Mouse (Mus musculus): ENCODE results near the gene Lrtm1.

The Lrtm1 gene

DNA sequence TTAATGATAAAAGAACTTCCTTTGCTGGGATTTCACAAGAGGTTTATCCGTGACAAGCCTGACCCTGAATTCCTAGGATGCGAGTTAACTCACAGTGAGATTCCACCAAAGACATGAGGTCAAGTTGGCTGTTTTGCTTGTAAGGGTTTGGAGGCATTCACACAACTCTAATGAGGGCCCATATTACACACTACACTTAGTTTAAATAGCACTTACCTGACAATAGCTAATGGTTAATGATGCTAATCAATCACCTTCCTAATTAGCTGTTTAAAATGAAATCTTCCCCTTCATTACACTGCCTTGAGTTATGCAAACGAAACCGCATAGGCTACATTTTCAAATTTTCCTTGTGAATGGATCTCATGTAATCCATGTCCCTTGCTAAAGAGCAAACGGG is 20.2 kb downstream of the Lrtm1 start:
- no peak for DNase-seq

- peak; percentile 55 to 66 for DNase-seq
Observed at GRCm38 (mm10) chr14:29040606-29041364, 22.8 kb downstream of the Lrtm1 start.

- no peak for DNase-seq
Observed at GRCm38 (mm10) chr14:29041498-29041897, 23.5 kb downstream of the Lrtm1 start.

- DNase-seq, result no peak
Observed at GRCm38 (mm10) chr14:29042355-29042754, 24.3 kb downstream of the Lrtm1 start.

GRCm38 (mm10) chr14:29051951-29052835 is 34.2 kb downstream of the Lrtm1 start:
- DNase-seq, result no peak

- no peak for DNase-seq
Observed at GRCm38 (mm10) chr14:29060679-29061078, 42.7 kb downstream of the Lrtm1 start.

DNA sequence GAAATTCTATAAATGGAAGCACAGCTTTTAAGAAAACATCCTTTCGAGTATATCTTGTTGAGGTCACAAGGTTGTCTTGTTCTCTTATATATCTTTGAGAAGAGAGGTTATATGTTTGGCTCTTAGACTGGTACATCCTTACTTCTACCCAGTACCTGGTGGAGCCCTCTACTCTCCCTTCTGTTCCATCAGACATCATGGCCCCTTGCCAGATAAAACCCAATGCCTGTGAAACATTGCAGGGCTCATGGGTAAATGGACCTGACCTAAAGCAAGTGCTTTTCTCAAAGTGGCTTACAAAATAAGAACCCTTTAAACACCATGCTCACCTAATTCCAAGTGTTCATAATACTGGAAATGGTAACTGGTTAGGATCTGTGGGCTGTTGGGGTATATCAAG is 43.5 kb downstream of the Lrtm1 start:
- peak; percentile 37 to 38 for DNase-seq

GRCm38 (mm10) chr14:29062676-29063075 is 44.7 kb downstream of the Lrtm1 start:
- DNase-seq, result no peak

- peak in 1 of 2 experiments; percentile 48 for DNase-seq
Observed at GRCm38 (mm10) chr14:29073747-29074146, 55.7 kb downstream of the Lrtm1 start.

DNA sequence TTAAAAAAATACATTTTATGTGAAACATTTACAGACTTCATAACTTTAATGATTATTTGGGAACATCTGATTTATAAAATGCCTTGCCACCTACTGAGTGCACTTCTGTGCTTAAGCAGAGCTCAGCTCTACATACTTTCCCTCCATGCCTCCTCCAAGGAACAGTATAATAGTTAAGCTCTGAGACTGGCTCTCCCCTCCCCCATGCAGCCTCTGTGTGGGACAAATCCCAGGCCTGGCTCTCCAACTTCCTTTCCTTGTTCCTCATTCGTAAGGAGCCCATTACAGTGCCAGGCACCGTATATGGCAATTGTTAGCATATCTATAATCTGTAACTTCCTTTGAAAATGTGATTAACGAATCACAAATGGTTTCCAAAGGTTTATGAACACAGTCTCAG is 59.4 kb downstream of the Lrtm1 start:
- DNase-seq, result no peak

GRCm38 (mm10) chr14:29080228-29080627 is 62.2 kb downstream of the Lrtm1 start:
- DNase-seq, result no peak

DNA sequence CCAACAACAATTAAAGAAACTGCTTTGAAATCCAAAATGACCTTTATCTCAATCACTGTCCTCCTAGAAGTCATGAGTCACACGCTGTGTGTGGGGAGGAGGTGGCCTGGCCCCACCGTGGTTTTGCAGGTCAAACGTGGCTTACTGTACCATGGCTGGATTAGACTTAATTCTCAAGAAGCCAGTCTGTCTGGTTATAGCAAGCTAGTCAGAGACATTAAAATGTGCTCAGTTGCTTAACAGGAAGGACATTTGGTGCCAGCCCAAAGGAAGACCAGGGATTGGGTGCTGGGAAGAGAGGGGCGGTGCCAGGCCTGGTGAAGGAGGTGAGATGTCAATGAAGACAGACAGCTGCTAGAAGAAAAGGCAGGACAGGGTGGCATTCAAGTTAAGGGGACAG is 62.6 kb downstream of the Lrtm1 start:
- DNase-seq, result no peak

DNA sequence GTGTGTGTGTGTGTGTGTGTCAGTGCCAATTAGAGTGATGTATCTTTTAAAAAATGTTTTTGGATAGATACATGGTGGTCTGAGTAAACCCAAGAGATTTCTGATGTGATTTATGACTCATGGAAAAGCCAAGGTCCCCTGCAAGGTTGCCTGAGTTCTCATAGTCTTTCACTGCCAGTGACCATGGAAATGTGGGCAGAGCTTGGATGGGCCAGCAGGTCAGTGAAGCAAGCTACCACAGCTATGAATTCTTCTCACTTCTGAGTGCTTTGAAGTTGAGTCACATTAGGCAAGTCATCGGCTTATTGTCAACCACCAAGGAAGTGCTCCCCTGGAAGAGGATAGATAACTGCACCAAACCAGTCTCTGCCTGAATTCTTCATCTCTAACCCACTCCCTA is 64.2 kb downstream of the Lrtm1 start:
- DNase-seq, result no peak

All from cerebellum, postnatal 14 days (tissue).